14 mouse cellular contexts compared by ENCODE assay signal in genomic region chr7:132128687-132129086, GRCm38 (mm10). TPM values are rescaled to one million over a fixed set of nuclear protein-coding genes. Genes with fewer than 3 reads are reported as not detected.
"Had no signal": no experiment of that assay in that cellular context is flagged by ENCODE, and none has a peak within 500 bp of the region (broad histone marks: within the 10 kb centered on the region; RNA-seq: fewer than 3 reads in every experiment).

No protein-coding gene starts in this region.

- H3K9ac ChIP-seq: limb, embryonic 15.5 days; liver, embryonic 12.5 days; lung, embryonic 14.5 days; midbrain, embryonic 12.5 days; neural tube, embryonic 15.5 days had no signal

- H3K4me1 ChIP-seq: limb, embryonic 15.5 days; liver, embryonic 12.5 days; midbrain, embryonic 12.5 days; neural tube, embryonic 15.5 days had no signal

- H3K27ac ChIP-seq: limb, embryonic 15.5 days; liver, embryonic 12.5 days; midbrain, embryonic 12.5 days; neural tube, embryonic 15.5 days had no signal

- H3K9me3 ChIP-seq: limb, embryonic 15.5 days; neural tube, embryonic 15.5 days had no signal

- ATAC-seq: liver, embryonic 12.5 days had no signal

- H3K27me3 ChIP-seq: limb, embryonic 15.5 days; liver, embryonic 12.5 days; midbrain, embryonic 12.5 days; neural tube, embryonic 15.5 days had no signal

- H3K4me3 ChIP-seq: limb, embryonic 15.5 days; liver, embryonic 12.5 days; midbrain, embryonic 12.5 days; myocyte; neural tube, embryonic 15.5 days had no signal

- DNase-seq: kidney, adult 18-20 months; kidney, postnatal 10 days; lung, embryonic 14.5 days; lung, postnatal 10 days; lung, postnatal 4 days; right cerebral cortex, adult 18-20 months; right cerebral cortex, postnatal 25 days; thymus, postnatal 36 days had no signal

- H3K36me3 ChIP-seq: limb, embryonic 15.5 days; liver, embryonic 12.5 days; midbrain, embryonic 12.5 days; neural tube, embryonic 15.5 days had no signal

- H3K4me2 ChIP-seq: limb, embryonic 15.5 days; liver, embryonic 12.5 days; lung, embryonic 14.5 days; midbrain, embryonic 12.5 days; neural tube, embryonic 15.5 days had no signal

RNA-seq across cellular contexts. Expression of gene Cpxm2, which starts 25.9 kb away (rescaled TPM):
- total RNA-seq: megakaryocyte, adult 5-6 weeks had no signal
- polyA plus RNA-seq: myocyte had no signal
